Mouse (Mus musculus): ENCODE measurements around the gene Hist1h3f. TPM values are rescaled to one million over a fixed set of nuclear protein-coding genes. Genes with fewer than 3 reads are reported as not detected.
"Not testable (repeated sequence)": the region's sequence is repeated elsewhere in the genome, so short reads cannot be mapped to it uniquely, and the experiment has no call there.

The Hist1h3f gene
- total and polyA plus RNA-seq, 3 experiments, result 1.2 to 541 TPM; not detected in 1

DNA sequence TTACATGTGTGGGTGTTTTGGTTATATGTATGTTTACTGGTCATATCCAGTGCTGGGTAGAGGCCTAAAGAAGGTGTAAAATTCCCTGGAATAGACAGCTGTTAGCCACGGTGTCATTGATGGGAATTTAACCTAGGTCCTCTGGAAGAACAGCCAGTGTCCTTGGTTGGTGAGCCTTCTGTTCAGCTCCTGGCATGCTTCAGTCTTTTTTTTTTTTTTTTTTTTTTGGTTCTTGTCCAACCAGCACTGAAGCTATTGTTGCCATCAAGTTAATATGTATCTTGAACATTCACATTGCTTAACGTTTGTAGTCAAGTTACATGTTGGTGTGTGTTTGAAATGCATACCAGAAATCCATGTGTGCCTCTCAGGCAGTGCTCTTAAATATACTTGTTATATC is 20.6 kb downstream of the Hist1h3f start:
- H3K4me3 ChIP-seq (ENCODE audit: control insufficient read depth in 1 of 2, insufficient read depth in 1 of 2, low read depth in 2 of 2, low read length in 2 of 2), result no peak overlapping the region
- H3K4me1 ChIP-seq (ENCODE audit: control insufficient read depth in 1 of 2, insufficient read depth in 2 of 2, low read length in 2 of 2), result peaks cover 4 to 8% of the 10 kb centered on the region in 2 experiments; a peak in 3 of 4 replicates
- TF ChIP-seq POLR2AphosphoS2 (IDR thresholded peaks at IDR 0.05; ENCODE audit: low read length), result no peak
- no peak for TF ChIP-seq MAZ (IDR thresholded peaks at IDR 0.05; ENCODE audit: low read depth, low read length)
- H3K79me2 ChIP-seq (ENCODE audit: control insufficient read depth, insufficient read depth, low read length, poor library complexity), result no peaks in the 10 kb centered on the region; the same call in 1 of the 2 replicates
- H3K9me3 ChIP-seq (replicated peaks; ENCODE audit: insufficient read depth, low read length), result no peaks in the 10 kb centered on the region
- peak overlapping the region; percentile 100; the same call in 1 of the 2 replicates for H3K27ac ChIP-seq (ENCODE audit: control insufficient read depth, low read depth, low read length)
- DNase-seq (ENCODE audit: low read depth, low spot score), result no peak
- H3K27me3 ChIP-seq (ENCODE audit: control insufficient read depth in 1 of 2, insufficient read depth in 2 of 2, low read length in 2 of 2), result no peaks in the 10 kb centered on the region
- no peak overlapping the region for H3K9ac ChIP-seq (ENCODE audit: control insufficient read depth, low read depth, low read length, poor library complexity, severe bottlenecking)
- H3K36me3 ChIP-seq (ENCODE audit: control insufficient read depth in 1 of 2, insufficient read depth in 2 of 2, low read length in 2 of 2), result peaks cover 0 to 24% of the 10 kb centered on the region in 2 experiments; a peak in 2 of 4 replicates

DNA sequence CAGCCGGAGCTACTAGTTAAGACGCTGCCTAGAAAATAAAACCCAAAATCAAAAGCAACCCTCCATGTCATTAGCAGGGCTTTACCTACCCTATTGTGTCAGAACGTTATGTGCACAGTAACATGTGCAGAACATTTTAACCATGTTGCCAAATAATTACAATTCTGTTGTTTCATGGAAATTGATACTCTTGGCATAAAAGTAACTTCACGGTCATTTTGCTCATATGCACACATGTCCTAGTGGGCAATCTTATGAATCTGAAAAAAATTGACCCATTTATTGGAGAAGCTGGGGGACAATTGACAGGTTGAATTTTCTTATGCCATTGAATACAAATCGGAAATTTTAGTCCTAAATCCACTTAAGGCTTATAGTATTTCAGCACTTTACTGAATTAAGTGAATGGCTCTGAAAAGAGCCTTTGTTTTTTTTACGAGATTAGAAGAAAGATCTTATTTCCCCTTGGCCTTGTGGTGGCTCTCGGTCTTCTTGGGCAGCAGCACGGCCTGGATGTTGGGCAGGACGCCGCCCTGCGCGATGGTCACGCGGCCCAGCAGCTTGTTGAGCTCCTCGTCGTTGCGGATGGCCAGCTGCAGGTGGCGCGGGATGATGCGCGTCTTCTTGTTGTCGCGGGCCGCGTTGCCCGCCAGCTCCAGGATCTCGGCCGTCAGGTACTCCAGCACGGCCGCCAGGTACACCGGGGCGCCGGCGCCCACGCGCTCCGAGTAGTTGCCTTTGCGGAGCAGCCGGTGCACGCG is 26.6 kb downstream of the Hist1h3f start:
- H3K36me3 ChIP-seq (ENCODE audit: control insufficient read depth in 1 of 2, insufficient read depth in 2 of 2, low read length in 2 of 2), result peaks cover 0 to 21% of the 10 kb centered on the region in 2 experiments; a peak in 2 of 4 replicates
- not testable (repeated sequence) for H3K27me3 ChIP-seq (ENCODE audit: control insufficient read depth in 1 of 2, insufficient read depth in 2 of 2, low read length in 2 of 2); H3K79me2 ChIP-seq (ENCODE audit: control insufficient read depth, insufficient read depth, low read length, poor library complexity); H3K4me1 ChIP-seq (ENCODE audit: control insufficient read depth in 1 of 2, insufficient read depth in 2 of 2, low read length in 2 of 2); H3K9me3 ChIP-seq (replicated peaks; ENCODE audit: insufficient read depth, low read length)
- peak; percentile 82 for DNase-seq (ENCODE audit: low read depth, low spot score)
- H3K4me3 ChIP-seq (ENCODE audit: control insufficient read depth in 1 of 2, insufficient read depth in 1 of 2, low read depth in 2 of 2, low read length in 2 of 2), result peak overlapping the region; percentile 2 to 42
- peak; percentile 71 to 86 for TF ChIP-seq POLR2A (IDR thresholded peaks at IDR 0.05; ENCODE audit: control insufficient read depth in 1 of 2, insufficient read depth in 1 of 2, low read depth in 1 of 2, low read length in 2 of 2, poor library complexity in 1 of 2)
- H3K9ac ChIP-seq (ENCODE audit: control insufficient read depth, low read depth, low read length, poor library complexity, severe bottlenecking), result peak overlapping the region; percentile 82
- peak overlapping the region; percentile 98 for H3K27ac ChIP-seq (ENCODE audit: control insufficient read depth, low read depth, low read length)

DNA sequence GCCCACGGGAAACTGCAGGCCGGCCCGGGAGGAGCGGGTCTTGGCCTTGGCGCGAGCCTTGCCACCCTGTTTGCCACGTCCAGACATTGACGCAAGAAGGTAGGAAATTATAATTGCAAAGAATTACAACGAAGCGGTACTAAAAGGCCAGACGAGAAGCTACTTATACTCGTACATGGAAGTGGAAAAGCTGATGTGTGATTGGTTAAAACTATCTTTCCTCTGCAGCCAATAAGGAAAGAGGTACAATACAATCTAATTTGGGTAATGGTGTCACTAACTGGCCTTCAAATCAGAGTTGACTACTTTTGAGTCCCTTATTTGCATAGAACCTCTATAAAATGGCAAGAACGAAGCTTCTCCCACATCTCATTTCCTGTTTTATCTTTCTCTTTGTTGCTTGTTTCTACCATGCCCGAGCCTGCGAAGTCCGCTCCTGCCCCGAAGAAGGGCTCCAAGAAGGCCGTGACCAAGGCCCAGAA is 27.2 kb downstream of the Hist1h3f start, which contains the start of the genes Hist1h2ae and Hist1h2bg:
Gene Hist1h2ae, minus strand, starts transcription at position 199 of the 482 bp plus-strand sequence.
Gene Hist1h2bg, plus strand, starts transcription at position 375 of the 482 bp plus-strand sequence.
- Histone ChIP-seq H3K9ac (ENCODE audit: control insufficient read depth, low read depth, low read length, poor library complexity, severe bottlenecking) (peak within 1 kb of the TSS; percentile 99), H3K36me3 (ENCODE audit: control insufficient read depth in 1 of 2, insufficient read depth in 2 of 2, low read length in 2 of 2) (peaks cover 0 to 21% of the 10 kb centered on the region in 2 experiments; a peak in 2 of 4 replicates), H3K27ac (ENCODE audit: control insufficient read depth, low read depth, low read length) (peak within 1 kb of the TSS; percentile 98), H3K79me2 (ENCODE audit: control insufficient read depth, insufficient read depth, low read length, poor library complexity) (peaks cover 3% of the 10 kb centered on the region; the same call in 1 of the 2 replicates), H3K4me3 (ENCODE audit: control insufficient read depth in 1 of 2, insufficient read depth in 1 of 2, low read depth in 2 of 2, low read length in 2 of 2) (peak within 1 kb of the TSS; percentile 4 to 42), H3K27me3 (ENCODE audit: control insufficient read depth in 1 of 2, insufficient read depth in 2 of 2, low read length in 2 of 2) (no peaks in the 10 kb centered on the region), H3K4me1 (ENCODE audit: control insufficient read depth in 1 of 2, insufficient read depth in 2 of 2, low read length in 2 of 2) (no peaks in the 10 kb centered on the region; a peak in 1 of 4 replicates), H3K9me3 (replicated peaks; ENCODE audit: insufficient read depth, low read length) (no peaks in the 10 kb centered on the region)
- DNase-seq (ENCODE audit: low read depth, low spot score), result peak; percentile 97
- TF ChIP-seq E2F4 (IDR thresholded peaks at IDR 0.05; ENCODE audit: borderline replicate concordance, low read depth, low read length) (no peak), TBP (IDR thresholded peaks at IDR 0.05; ENCODE audit: low read depth, low read length) (peak; percentile 99), ZMIZ1 (IDR thresholded peaks at IDR 0.05; ENCODE audit: low read depth, low read length) (no peak), POLR2A (IDR thresholded peaks at IDR 0.05; ENCODE audit: control insufficient read depth in 1 of 2, insufficient read depth in 1 of 2, low read depth in 1 of 2, low read length in 2 of 2, poor library complexity in 1 of 2) (peak; percentile 11 to 80; a peak in 1 of 4 replicates), POLR2AphosphoS5 (IDR thresholded peaks at IDR 0.05; ENCODE audit: borderline replicate concordance, low read depth, low read length) (peak; percentile 95; the same call in 1 of the 2 replicates), SIN3A (IDR thresholded peaks at IDR 0.05; ENCODE audit: low read length) (no peak), USF2 (IDR thresholded peaks at IDR 0.05; ENCODE audit: borderline replicate concordance in 1 of 2, insufficient read depth in 1 of 2, low read depth in 1 of 2, low read length in 2 of 2) (no peak), RCOR1 (IDR thresholded peaks at IDR 0.05; ENCODE audit: low read depth, low read length) (no peak), SMC3 (IDR thresholded peaks at IDR 0.05; ENCODE audit: low read depth, low read length) (no peak), ZC3H11A (IDR thresholded peaks at IDR 0.05; ENCODE audit: low read depth, low read length) (no peak), ETS1 (IDR thresholded peaks at IDR 0.05; ENCODE audit: low read depth, low read length) (no peak), RAD21 (IDR thresholded peaks at IDR 0.05; ENCODE audit: low read depth, low read length) (no peak)

Data from MEL (cell line).